Mouse (Mus musculus): ENCODE measurements around the gene Hjurp. TPM values are rescaled to one million over a fixed set of nuclear protein-coding genes. Genes with fewer than 3 reads are reported as not detected.

Hjurp gene
- total and polyA plus RNA-seq, 3 experiments = 59.4 to 103 (median 76.3) TPM

GRCm38 (mm10) chr1:88268070-88268469 is 9.4 kb downstream of the Hjurp start:
- Histone ChIP-seq H3K9me3 (replicated peaks; ENCODE audit: insufficient read depth, low read length) (no peaks in the 10 kb centered on the region), H3K79me2 (ENCODE audit: control insufficient read depth, insufficient read depth, low read length, poor library complexity) (no peaks in the 10 kb centered on the region), H3K4me1 (ENCODE audit: control insufficient read depth in 1 of 2, insufficient read depth in 2 of 2, low read length in 2 of 2) (peaks cover 0 to under 1% of the 10 kb centered on the region in 2 experiments; a peak in 1 of 4 replicates), H3K27ac (ENCODE audit: control insufficient read depth, low read depth, low read length) (no peak overlapping the region), H3K36me3 (ENCODE audit: control insufficient read depth in 1 of 2, insufficient read depth in 2 of 2, low read length in 2 of 2) (peaks cover 2 to 37% of the 10 kb centered on the region in 2 experiments), H3K9ac (ENCODE audit: control insufficient read depth, low read depth, low read length, poor library complexity, severe bottlenecking) (no peak overlapping the region), H3K4me3 (ENCODE audit: control insufficient read depth in 1 of 2, insufficient read depth in 1 of 2, low read depth in 2 of 2, low read length in 2 of 2) (no peak overlapping the region), H3K27me3 (ENCODE audit: control insufficient read depth in 1 of 2, insufficient read depth in 2 of 2, low read length in 2 of 2) (no peaks in the 10 kb centered on the region)
- TF ChIP-seq ETS1 (IDR thresholded peaks at IDR 0.05; ENCODE audit: low read depth, low read length) (no peak), BHLHE40 (IDR thresholded peaks at IDR 0.05; ENCODE audit: borderline replicate concordance, low read depth, low read length) (no peak), GATA1 (IDR thresholded peaks at IDR 0.05; ENCODE audit: low read depth, low read length) (no peak), POLR2A (IDR thresholded peaks at IDR 0.05; ENCODE audit: control insufficient read depth in 1 of 2, insufficient read depth in 1 of 2, low read depth in 1 of 2, low read length in 2 of 2, poor library complexity in 1 of 2) (no peak), ZKSCAN1 (IDR thresholded peaks at IDR 0.05; ENCODE audit: low read depth, low read length) (no peak), SIN3A (IDR thresholded peaks at IDR 0.05; ENCODE audit: low read length) (no peak), RAD21 (IDR thresholded peaks at IDR 0.05; ENCODE audit: low read depth, low read length) (no peak), USF1 (IDR thresholded peaks at IDR 0.05; ENCODE audit: low read depth, low read length) (no peak), POLR2AphosphoS5 (IDR thresholded peaks at IDR 0.05; ENCODE audit: borderline replicate concordance, low read depth, low read length) (no peak)
- no peak for DNase-seq (ENCODE audit: low read depth, low spot score)

- peaks cover 8 to 37% of the 10 kb centered on the region in 2 experiments for H3K36me3 ChIP-seq (ENCODE audit: control insufficient read depth in 1 of 2, insufficient read depth in 2 of 2, low read length in 2 of 2)
- no peak overlapping the region for H3K27ac ChIP-seq (ENCODE audit: control insufficient read depth, low read depth, low read length)
- no peak for DNase-seq (ENCODE audit: low read depth, low spot score)
- peaks cover 3 to 6% of the 10 kb centered on the region in 2 experiments for H3K4me1 ChIP-seq (ENCODE audit: control insufficient read depth in 1 of 2, insufficient read depth in 2 of 2, low read length in 2 of 2)
- H3K4me3 ChIP-seq (ENCODE audit: control insufficient read depth in 1 of 2, insufficient read depth in 1 of 2, low read depth in 2 of 2, low read length in 2 of 2) = no peak overlapping the region
- no peaks in the 10 kb centered on the region for H3K79me2 ChIP-seq (ENCODE audit: control insufficient read depth, insufficient read depth, low read length, poor library complexity)
- no peak for TF ChIP-seq MAZ (IDR thresholded peaks at IDR 0.05; ENCODE audit: low read depth, low read length)
- TF ChIP-seq POLR2AphosphoS5 (IDR thresholded peaks at IDR 0.05; ENCODE audit: borderline replicate concordance, low read depth, low read length) = 0 out of 2 replicates have a peak, but pooled peaks have one; percentile 53
- TF ChIP-seq MAX (IDR thresholded peaks at IDR 0.05; ENCODE audit: low read length) = no peak
- H3K9ac ChIP-seq (ENCODE audit: control insufficient read depth, low read depth, low read length, poor library complexity, severe bottlenecking) = no peak overlapping the region
- no peaks in the 10 kb centered on the region for H3K9me3 ChIP-seq (replicated peaks; ENCODE audit: insufficient read depth, low read length)
- H3K27me3 ChIP-seq (ENCODE audit: control insufficient read depth in 1 of 2, insufficient read depth in 2 of 2, low read length in 2 of 2) = no peaks in the 10 kb centered on the region
Observed at GRCm38 (mm10) chr1:88267489-88267888, 9.9 kb downstream of the Hjurp start.

DNA sequence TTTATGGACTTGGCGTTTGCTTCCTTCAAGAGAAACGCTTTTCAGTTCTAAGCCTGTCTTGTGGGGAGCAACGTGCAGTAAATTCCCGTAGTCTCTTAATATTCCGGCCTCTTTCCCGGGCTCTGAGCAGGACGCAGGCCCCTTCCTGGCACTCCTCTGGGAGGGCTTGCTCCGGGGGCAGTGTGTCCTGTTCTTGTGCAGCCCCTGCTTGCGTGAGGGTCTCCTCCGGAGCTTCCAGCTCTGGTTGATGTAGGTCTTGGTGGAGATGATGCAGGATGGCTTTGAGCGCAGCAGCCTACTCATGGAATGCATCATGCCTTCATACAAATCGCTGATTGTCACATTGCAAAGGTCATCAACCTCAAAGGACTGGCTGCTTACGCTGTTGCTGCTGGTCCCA is 11.3 kb downstream of the Hjurp start:
- no peak for DNase-seq (ENCODE audit: low read depth, low spot score)
- Histone ChIP-seq H3K27ac (ENCODE audit: control insufficient read depth, low read depth, low read length) (no peak overlapping the region), H3K36me3 (ENCODE audit: control insufficient read depth in 1 of 2, insufficient read depth in 2 of 2, low read length in 2 of 2) (peaks cover 21 to 34% of the 10 kb centered on the region in 2 experiments), H3K9me3 (replicated peaks; ENCODE audit: insufficient read depth, low read length) (no peaks in the 10 kb centered on the region), H3K4me3 (ENCODE audit: control insufficient read depth in 1 of 2, insufficient read depth in 1 of 2, low read depth in 2 of 2, low read length in 2 of 2) (no peak overlapping the region), H3K4me1 (ENCODE audit: control insufficient read depth in 1 of 2, insufficient read depth in 2 of 2, low read length in 2 of 2) (peaks cover 7 to 17% of the 10 kb centered on the region in 2 experiments), H3K79me2 (ENCODE audit: control insufficient read depth, insufficient read depth, low read length, poor library complexity) (no peaks in the 10 kb centered on the region), H3K27me3 (ENCODE audit: control insufficient read depth in 1 of 2, insufficient read depth in 2 of 2, low read length in 2 of 2) (no peaks in the 10 kb centered on the region), H3K9ac (ENCODE audit: control insufficient read depth, low read depth, low read length, poor library complexity, severe bottlenecking) (no peak overlapping the region)
- TF ChIP-seq UBTF (IDR thresholded peaks at IDR 0.05; ENCODE audit: borderline replicate concordance, insufficient read depth, low read depth, low read length) (no peak), RCOR1 (IDR thresholded peaks at IDR 0.05; ENCODE audit: low read depth, low read length) (no peak), MEF2A (IDR thresholded peaks at IDR 0.05; ENCODE audit: extremely low read depth, insufficient replicate concordance, low read depth, low read length, poor library complexity, severe bottlenecking) (no peak), HCFC1 (IDR thresholded peaks at IDR 0.05; ENCODE audit: low read depth, low read length) (no peak), MAZ (IDR thresholded peaks at IDR 0.05; ENCODE audit: low read depth, low read length) (no peak), SMC3 (IDR thresholded peaks at IDR 0.05; ENCODE audit: low read depth, low read length) (no peak)
